Mouse (Mus musculus) layer of hippocampus, adult 8-10 months (tissue): Measurements from ENCODE around the gene Thsd4. TPM values are rescaled to one million over a fixed set of nuclear protein-coding genes. Genes with fewer than 3 reads are reported as not detected.
A peak's percentile ranks its signal among the peaks of the same experiment; 100 is the strongest.

Source experiments
- DNase-seq, 2 experiments: peaks; one replicate each; pipeline ENCODE4 v3.0.0; 2022; ENCODE audit warnings: low spot score in 2 of 2
- total RNA-seq, 4 experiments: library from RNA; stranded (reverse); gene quantifications; 2 replicates each; pipeline ENCODE4 v1.2.4; 2022

Thsd4 gene
- total RNA-seq, 4 experiments from 2014 or later, result 15.8 to 22.3 (median 19.2) TPM

GRCm38 (mm10) chr9:60310741-60311317 is 211.0 kb downstream of the Thsd4 start:
- no peak for DNase-seq

GRCm38 (mm10) chr9:60309786-60310711 is 211.8 kb downstream of the Thsd4 start:
- peak in 1 of 2 experiments; percentile 25 for DNase-seq

- no peak for DNase-seq
Observed at GRCm38 (mm10) chr9:60308182-60308581, 213.7 kb downstream of the Thsd4 start.

- DNase-seq, result no peak
Observed at GRCm38 (mm10) chr9:60307469-60307868, 214.4 kb downstream of the Thsd4 start.

- no peak for DNase-seq
Observed at GRCm38 (mm10) chr9:60306241-60306640, 215.6 kb downstream of the Thsd4 start.

- DNase-seq, result no peak
Observed at GRCm38 (mm10) chr9:60305204-60305840, 216.5 kb downstream of the Thsd4 start.

- no peak for DNase-seq
Observed at GRCm38 (mm10) chr9:60296276-60296675, 225.6 kb downstream of the Thsd4 start.

GRCm38 (mm10) chr9:60295199-60295598 is 226.6 kb downstream of the Thsd4 start:
- DNase-seq, result no peak

- DNase-seq, result no peak
Observed at GRCm38 (mm10) chr9:60293129-60293528, 228.7 kb downstream of the Thsd4 start.

GRCm38 (mm10) chr9:60290780-60291179 is 231.1 kb downstream of the Thsd4 start:
- no peak for DNase-seq

- DNase-seq, result no peak
Observed at GRCm38 (mm10) chr9:60288789-60289188, 233.1 kb downstream of the Thsd4 start.

GRCm38 (mm10) chr9:60286390-60286789 is 235.5 kb downstream of the Thsd4 start:
- no peak for DNase-seq

GRCm38 (mm10) chr9:60285047-60285462 is 236.8 kb downstream of the Thsd4 start:
- no peak for DNase-seq

- DNase-seq, result no peak
Observed at GRCm38 (mm10) chr9:60284318-60284717, 237.5 kb downstream of the Thsd4 start.

GRCm38 (mm10) chr9:60283546-60283945 is 238.3 kb downstream of the Thsd4 start:
- no peak for DNase-seq

- no peak for DNase-seq
Observed at GRCm38 (mm10) chr9:60281281-60281680, 240.6 kb downstream of the Thsd4 start.

GRCm38 (mm10) chr9:60280786-60281185 is 241.1 kb downstream of the Thsd4 start:
- no peak for DNase-seq

GRCm38 (mm10) chr9:60279556-60279955 is 242.3 kb downstream of the Thsd4 start:
- DNase-seq, result no peak

GRCm38 (mm10) chr9:60276351-60276750 is 245.5 kb downstream of the Thsd4 start:
- DNase-seq, result no peak

GRCm38 (mm10) chr9:60275410-60276159 is 246.3 kb downstream of the Thsd4 start:
- no peak for DNase-seq

GRCm38 (mm10) chr9:60274503-60274902 is 247.3 kb downstream of the Thsd4 start:
- no peak for DNase-seq
